ENCODE assay signal across 8 mouse cellular contexts in genomic region chr3:123508056-123508674, GRCm38 (mm10).
A peak's percentile ranks its signal among the peaks of the same experiment; 100 is the strongest.
DNase-seq lines count a peak whose midpoint lies in the region; ATAC-seq and TF ChIP-seq lines count a peak whose summit lies in the region.

No protein-coding gene starts in this region.

- peak overlapping the region; percentile 82 for H3K27ac ChIP-seq in cortical plate, adult 2 months (ENCODE audit: insufficient read depth, low read length)

- H3K9me3 ChIP-seq in megakaryocyte, embryonic 14.5 days: peaks cover 4% of the 10 kb centered on the region; the same call in 1 of the 2 replicates

- no peak for TF ChIP-seq CTCF in cortical plate, adult 2 months (IDR thresholded peaks at IDR 0.05; ENCODE audit: extremely low read depth, insufficient read depth, low read length)

- peaks cover 1% of the 10 kb centered on the region for H3K27me3 ChIP-seq in megakaryocyte, embryonic 14.5 days (replicated peaks)

- peaks cover 8% of the 10 kb centered on the region for H3K4me1 ChIP-seq in cortical plate, adult 2 months (ENCODE audit: control insufficient read depth, insufficient read depth, low read length)
- H3K4me1 ChIP-seq in megakaryocyte, embryonic 14.5 days: peaks cover 35% of the 10 kb centered on the region

- peak; percentile 98 to 99 for DNase-seq in gastrocnemius, adult 8-10 months (ENCODE audit: low spot score in 2 of 2)
- peak; percentile 92 for DNase-seq in hindlimb bud, embryonic 11.5 days (ENCODE audit: extremely low spot score, low read depth, low spot score)
- DNase-seq in left cerebral cortex, adult 8-10 months (ENCODE audit: low spot score in 2 of 2): peak; percentile 95 to 99
- peak; percentile 100 for DNase-seq in right cerebral cortex, postnatal 10 days (ENCODE audit: low spot score in 2 of 2)
- peak; percentile 97 for DNase-seq in urinary bladder, postnatal 25 days (ENCODE audit: low spot score)

- peak; percentile 100 for TF ChIP-seq POLR2A in cortical plate, adult 2 months (IDR thresholded peaks at IDR 0.05; ENCODE audit: extremely low read depth, insufficient read depth, low read length)

- peak; percentile 83 for ATAC-seq in activated CD4-positive, CD25-positive, alpha-beta regulatory T cell, adult 4 months

- H3K36me3 ChIP-seq in megakaryocyte, embryonic 14.5 days (replicated peaks; ENCODE audit: low read length): peaks cover 28% of the 10 kb centered on the region

- peak overlapping the region; percentile 80 for H3K4me3 ChIP-seq in cortical plate, adult 2 months (ENCODE audit: insufficient read depth, low read length)
- H3K4me3 ChIP-seq in megakaryocyte, embryonic 14.5 days (replicated peaks): peak overlapping the region; percentile 100

Comparison
In these comparisons a context has a peak if more than half of its experiments do, and no peak if none do; other contexts are left out.
1. Peak in every context shown above with its lines: DNase-seq, ATAC-seq, H3K4me3 ChIP-seq and H3K27ac ChIP-seq.